Mouse (Mus musculus) lung, embryonic 14.5 days (tissue): Measurements from ENCODE around the gene Zfp600. TPM values are rescaled to one million over a fixed set of nuclear protein-coding genes. Genes with fewer than 3 reads are reported as not detected.

Source experiments
- polyA plus RNA-seq: library from polyadenylated mRNA; unstranded; fragments of >200 nt; fragmentation: Nextera tagmentation; extraction: Ambion mirVana; gene quantifications from 2 replicates; pipeline ENCODE4 v1.2.1, GENCODE M21; 2014

The Zfp600 gene
- polyA plus RNA-seq, 1 experiment from 2014 or later: not detected

Other genes starting within 250 kb of the Zfp600 start
- gene Zfp987, start 59.5 kb upstream of the Zfp600 start, polyA plus RNA-seq: 0.09 and 0.15 TPM in 2 replicates